Mouse (Mus musculus): Measurements from ENCODE around the gene Slc6a9.

DNA sequence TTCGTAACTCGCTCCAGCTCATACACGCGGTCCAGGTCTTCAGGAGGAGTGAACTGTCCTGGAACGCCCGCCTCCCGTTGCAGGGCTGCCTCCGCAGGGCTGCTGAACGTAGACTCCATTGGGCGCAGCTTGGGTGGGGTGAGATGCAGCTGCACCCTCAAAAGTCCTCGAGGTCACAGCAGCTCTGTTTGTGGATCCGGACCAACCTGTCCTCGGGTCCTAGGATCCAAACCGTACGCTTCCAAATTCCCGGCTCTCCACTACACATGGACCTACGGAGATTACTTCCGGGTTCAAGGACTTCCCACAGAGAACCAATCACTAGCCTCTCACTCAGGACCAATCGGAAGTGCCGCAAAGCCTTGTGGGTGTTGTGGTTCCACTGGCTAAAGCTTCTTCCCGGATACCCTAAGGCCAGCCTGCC lies 57.4 kb downstream of the Slc6a9 start, which contains the start of gene Dph2:
- TF ChIP-seq POLR2A (IDR thresholded peaks at IDR 0.05; ENCODE audit: borderline replicate concordance, insufficient read depth, low read length) (peak; percentile 51; the same call in 1 of the 2 replicates), CTCF (IDR thresholded peaks at IDR 0.05; ENCODE audit: borderline replicate concordance, insufficient read depth, low read depth, low read length) (no peak)
